Mouse (Mus musculus) MEL (cell line): ENCODE measurements around the gene Vwa3b. TPM values are rescaled to one million over a fixed set of nuclear protein-coding genes. Genes with fewer than 3 reads are reported as not detected.

ENCODE experiments used
- DNase-seq: peaks from one replicate; pipeline ENCODE4 v3.0.0; 2011; ENCODE audit warnings: low read depth, low spot score
- H3K27ac ChIP-seq: 2 replicates; pipeline ENCODE4 v1.5.1; 2012; ENCODE audit warnings: low read depth, mild to moderate bottlenecking, control low read depth, low read length, moderate library complexity; ENCODE audit not compliant: control insufficient read depth
- H3K27me3 ChIP-seq, 2 experiments: fragments of 150-350 bp in 1 of 2; sonication (generic) in 1 of 2; 2 replicates each; pipeline ENCODE4 v1.6.1; 2012; ENCODE audit warnings: low read length in 2 of 2, mild to moderate bottlenecking in 2 of 2, improper control_type of control experiment in 1 of 2, moderate library complexity in 1 of 2; ENCODE audit not compliant: insufficient read depth in 2 of 2, control insufficient read depth in 1 of 2
- H3K36me3 ChIP-seq, 2 experiments: 2 replicates each; pipeline ENCODE4 v1.6.1; 2012 to 2014; ENCODE audit warnings: low read length in 2 of 2, improper control_type of control experiment in 1 of 2, inconsistent platforms in 1 of 2, mild to moderate bottlenecking in 1 of 2; ENCODE audit not compliant: insufficient read depth in 2 of 2, control insufficient read depth in 1 of 2
- H3K4me1 ChIP-seq, 2 experiments: fragments of 150-350 bp in 1 of 2; sonication (generic) in 1 of 2; 2 replicates each; pipeline ENCODE4 v1.6.1; 2012; ENCODE audit warnings: low read length in 2 of 2, improper control_type of control experiment in 1 of 2, mild to moderate bottlenecking in 1 of 2; ENCODE audit not compliant: insufficient read depth in 2 of 2, control insufficient read depth in 1 of 2
- H3K4me3 ChIP-seq, 2 experiments: fragments of 150-350 bp in 1 of 2; sonication (generic) in 1 of 2; 2 replicates each; pipeline ENCODE4 v1.5.1; 2012; ENCODE audit warnings: low read depth in 2 of 2, low read length in 2 of 2, mild to moderate bottlenecking in 2 of 2, moderate library complexity in 2 of 2, control low read depth in 1 of 2, improper control_type of control experiment in 1 of 2; ENCODE audit not compliant: control insufficient read depth in 1 of 2, insufficient read depth in 1 of 2
- H3K79me2 ChIP-seq: 2 replicates; pipeline ENCODE4 v1.6.1; 2012; ENCODE audit warnings: mild to moderate bottlenecking, low read length, moderate library complexity; ENCODE audit not compliant: control insufficient read depth, poor library complexity, insufficient read depth
- H3K9ac ChIP-seq: 2 replicates; pipeline ENCODE4 v1.6.1; 2012; ENCODE audit warnings: low read depth, mild to moderate bottlenecking, control low read depth, low read length, moderate library complexity; ENCODE audit not compliant: control insufficient read depth, poor library complexity, severe bottlenecking
- H3K9me3 ChIP-seq: fragments of 150-350 bp; sonication (generic); replicated peaks from 2 replicates; pipeline ENCODE4 v1.6.1; 2012; ENCODE audit warnings: mild to moderate bottlenecking, low read length, improper control_type of control experiment, moderate library complexity; ENCODE audit not compliant: insufficient read depth
- BHLHE40 ChIP-seq: IDR thresholded peaks from 2 replicates; pipeline ENCODE4 v1.6.1; 2012; ENCODE audit warnings: low read depth, mild to moderate bottlenecking, inconsistent platforms, low read length, improper control_type of control experiment, borderline replicate concordance
- CHD2 ChIP-seq: IDR thresholded peaks from 2 replicates; pipeline ENCODE4 v1.6.1; 2011; ENCODE audit warnings: low read length, improper control_type of control experiment
- E2F4 ChIP-seq: IDR thresholded peaks from 2 replicates; pipeline ENCODE4 v1.6.1; 2011; ENCODE audit warnings: low read depth, low read length, improper control_type of control experiment, borderline replicate concordance
- EP300 ChIP-seq, 2 experiments: IDR thresholded peaks; 2 replicates each; pipeline ENCODE4 v1.6.1; 2011; ENCODE audit warnings: improper control_type of control experiment in 2 of 2, low read length in 2 of 2, low read depth in 1 of 2, mild to moderate bottlenecking in 1 of 2
- GABPA ChIP-seq: IDR thresholded peaks from 2 replicates; pipeline ENCODE4 v1.6.1; 2012; ENCODE audit warnings: low read depth, mild to moderate bottlenecking, inconsistent platforms, low read length, improper control_type of control experiment, moderate library complexity
- HCFC1 ChIP-seq: IDR thresholded peaks from 2 replicates; pipeline ENCODE4 v1.6.1; 2012; ENCODE audit warnings: low read depth, mild to moderate bottlenecking, inconsistent platforms, low read length, improper control_type of control experiment, moderate library complexity
- JUND ChIP-seq: IDR thresholded peaks from 2 replicates; pipeline ENCODE4 v1.6.1; 2011; ENCODE audit warnings: low read depth, mild to moderate bottlenecking, improper control_type of control experiment, low read length
- KAT2A ChIP-seq: conservative IDR thresholded peaks from 2 replicates; pipeline ENCODE4 v1.6.1; 2012; ENCODE audit warnings: low read depth, low read length, improper control_type of control experiment, inconsistent platforms
- MAZ ChIP-seq: IDR thresholded peaks from 2 replicates; pipeline ENCODE4 v1.6.1; 2012; ENCODE audit warnings: low read depth, mild to moderate bottlenecking, inconsistent platforms, low read length, improper control_type of control experiment
- MEF2A ChIP-seq: IDR thresholded peaks from 2 replicates; pipeline ENCODE4 v1.6.1; 2014; ENCODE audit warnings: low read depth, mild to moderate bottlenecking, inconsistent platforms, low read length, improper control_type of control experiment; ENCODE audit not compliant: poor library complexity, insufficient replicate concordance, severe bottlenecking; ENCODE audit errors: extremely low read depth
- MXI1 ChIP-seq: IDR thresholded peaks from 2 replicates; pipeline ENCODE4 v1.6.1; 2011; ENCODE audit warnings: mild to moderate bottlenecking, low read depth, low read length, improper control_type of control experiment
- MYB ChIP-seq: IDR thresholded peaks from 2 replicates; pipeline ENCODE4 v1.6.1; 2011; ENCODE audit warnings: mild to moderate bottlenecking, low read depth, low read length, improper control_type of control experiment
- SIN3A ChIP-seq: IDR thresholded peaks from 2 replicates; pipeline ENCODE4 v1.6.1; 2012; ENCODE audit warnings: low read length, improper control_type of control experiment, inconsistent platforms
- SMC3 ChIP-seq: IDR thresholded peaks from 2 replicates; pipeline ENCODE4 v1.6.1; 2011; ENCODE audit warnings: low read depth, low read length, improper control_type of control experiment
- TAL1 ChIP-seq: IDR thresholded peaks from 2 replicates; pipeline ENCODE4 v1.6.1; 2012; ENCODE audit warnings: mild to moderate bottlenecking, inconsistent platforms, low read length, moderate library complexity, mixed read lengths
- TBP ChIP-seq: IDR thresholded peaks from 2 replicates; pipeline ENCODE4 v1.8.0; 2011; ENCODE audit warnings: low read depth, low read length, improper control_type of control experiment
- UBTF ChIP-seq: IDR thresholded peaks from 2 replicates; pipeline ENCODE4 v1.6.1; 2012; ENCODE audit warnings: low read depth, mild to moderate bottlenecking, inconsistent platforms, low read length, improper control_type of control experiment, moderate library complexity, borderline replicate concordance; ENCODE audit not compliant: insufficient read depth
- ZNF384 ChIP-seq: IDR thresholded peaks from 2 replicates; pipeline ENCODE4 v1.6.1; 2012; ENCODE audit warnings: low read depth, mild to moderate bottlenecking, inconsistent platforms, low read length, improper control_type of control experiment
- polyA plus RNA-seq, 2 experiments: library from polyadenylated mRNA; stranded (reverse) in 1 of 2; unstranded in 1 of 2; fragments of >175 nt in 1 of 2; fragments of >200 nt in 1 of 2; gene quantifications; 2 replicates each; pipeline versions ENCODE4 v1.2.1 to v1.2.4; 2012; ENCODE audit warnings: low replicate concordance in 2 of 2, low read depth in 1 of 2; ENCODE audit not compliant: insufficient read length in 2 of 2, insufficient read depth in 1 of 2, missing spikeins in 1 of 2
- total RNA-seq: library from RNA; depleted of rRNA; stranded (reverse); fragments of 300-350 nt; gene quantifications from 2 replicates; pipeline ENCODE4 v1.2.3, GENCODE M21; 2012

The Vwa3b gene
- total and polyA plus RNA-seq, 3 experiments = not detected

DNA sequence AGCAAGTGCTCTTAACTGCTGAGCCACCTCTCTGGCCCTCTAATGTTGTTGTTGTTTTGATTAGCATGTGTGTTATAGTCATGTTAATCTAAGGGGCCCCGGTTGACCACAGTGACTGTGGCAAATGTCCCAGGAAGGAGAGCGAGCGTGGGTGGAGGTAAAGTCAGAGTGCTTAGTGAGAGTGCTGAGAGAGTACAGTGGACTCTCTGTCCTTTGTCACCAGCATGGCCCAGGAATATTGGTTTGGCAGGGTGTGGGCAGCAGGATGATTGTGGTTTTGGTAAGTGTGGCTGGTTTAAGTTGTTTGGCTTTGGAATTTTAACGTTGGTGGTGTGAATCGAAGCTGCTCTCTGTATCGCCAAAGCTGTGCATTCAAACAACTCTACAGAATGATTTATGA lies 470 bp downstream of the Vwa3b start:
- H3K9me3 ChIP-seq = no peaks in the 10 kb centered on the region
- H3K27me3 ChIP-seq = peaks cover 2 to 3% of the 10 kb centered on the region in 2 experiments; a peak in 1 of 4 replicates
- TF ChIP-seq E2F4 = no peak
- 0 out of 4 replicates have a peak, but pooled peaks of 1 of the 2 experiments have one; percentile 7 for TF ChIP-seq EP300 (IDR thresholded peaks at IDR 0.05; ENCODE audit: low read depth in 1 of 2, low read length in 2 of 2)
- TF ChIP-seq CHD2 = no peak
- TF ChIP-seq KAT2A = no peak
- TF ChIP-seq HCFC1 = no peak
- no peak for TF ChIP-seq SMC3
- TF ChIP-seq TAL1 = 0 out of 2 replicates have a peak, but pooled peaks have one; percentile 13
- H3K79me2 ChIP-seq = no peaks in the 10 kb centered on the region
- peaks cover 0 to 26% of the 10 kb centered on the region in 2 experiments; a peak in 2 of 4 replicates for H3K36me3 ChIP-seq
- no peak overlapping the region for H3K4me3 ChIP-seq
- no peak overlapping the region for H3K9ac ChIP-seq
- peaks cover 12 to 21% of the 10 kb centered on the region in 2 experiments for H3K4me1 ChIP-seq
- no peak overlapping the region for H3K27ac ChIP-seq
- DNase-seq = peak; percentile 17

DNA sequence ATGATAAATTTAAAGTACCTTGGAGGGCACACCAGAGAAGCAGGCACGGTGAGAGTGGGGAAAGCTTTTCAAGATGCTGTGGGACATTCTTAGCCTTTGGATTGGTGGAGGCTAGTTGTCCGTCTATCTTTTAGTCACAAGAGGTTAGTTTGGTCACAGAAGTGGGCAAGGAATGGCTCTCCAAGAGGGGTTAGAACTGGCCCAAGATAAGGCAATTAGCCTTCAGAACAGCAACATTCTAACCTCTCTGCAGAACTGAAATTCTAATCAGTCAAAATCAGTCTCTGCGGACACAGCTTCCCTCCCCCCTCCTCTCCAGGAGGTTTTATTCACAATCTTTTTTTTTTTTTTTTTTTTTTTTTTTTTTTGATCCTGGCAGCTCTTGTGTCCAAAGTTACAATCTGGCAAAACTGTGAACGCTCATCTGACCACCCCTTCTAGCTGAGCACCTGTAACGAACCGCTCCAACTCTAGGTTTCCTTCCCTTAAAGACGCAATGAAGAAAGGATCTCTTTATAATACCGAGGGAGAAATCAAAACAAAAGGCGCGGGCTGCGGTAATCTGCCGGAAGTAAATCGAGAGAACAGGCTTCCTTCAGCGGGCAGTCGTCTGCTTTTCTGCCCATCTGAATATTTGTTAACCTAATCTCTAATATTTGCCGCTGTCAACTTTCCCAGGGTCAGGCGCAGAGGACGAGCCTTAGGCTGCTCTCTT lies 2.2 kb downstream of the Vwa3b start:
- Histone ChIP-seq H3K4me3 (peak overlapping the region; percentile 55 to 65), H3K4me1 (peaks cover 12 to 21% of the 10 kb centered on the region in 2 experiments), H3K27me3 (peaks cover 1 to 2% of the 10 kb centered on the region in 2 experiments; a peak in 1 of 4 replicates), H3K27ac (no peak overlapping the region), H3K36me3 (peaks cover 0 to 26% of the 10 kb centered on the region in 2 experiments; a peak in 2 of 4 replicates), H3K79me2 (no peaks in the 10 kb centered on the region), H3K9me3 (no peaks in the 10 kb centered on the region), H3K9ac (no peak overlapping the region)
- DNase-seq = peak; percentile 10
- no peak for TF ChIP-seq UBTF
- peak; percentile 54; the same call in 1 of the 2 replicates for TF ChIP-seq ZNF384

DNA sequence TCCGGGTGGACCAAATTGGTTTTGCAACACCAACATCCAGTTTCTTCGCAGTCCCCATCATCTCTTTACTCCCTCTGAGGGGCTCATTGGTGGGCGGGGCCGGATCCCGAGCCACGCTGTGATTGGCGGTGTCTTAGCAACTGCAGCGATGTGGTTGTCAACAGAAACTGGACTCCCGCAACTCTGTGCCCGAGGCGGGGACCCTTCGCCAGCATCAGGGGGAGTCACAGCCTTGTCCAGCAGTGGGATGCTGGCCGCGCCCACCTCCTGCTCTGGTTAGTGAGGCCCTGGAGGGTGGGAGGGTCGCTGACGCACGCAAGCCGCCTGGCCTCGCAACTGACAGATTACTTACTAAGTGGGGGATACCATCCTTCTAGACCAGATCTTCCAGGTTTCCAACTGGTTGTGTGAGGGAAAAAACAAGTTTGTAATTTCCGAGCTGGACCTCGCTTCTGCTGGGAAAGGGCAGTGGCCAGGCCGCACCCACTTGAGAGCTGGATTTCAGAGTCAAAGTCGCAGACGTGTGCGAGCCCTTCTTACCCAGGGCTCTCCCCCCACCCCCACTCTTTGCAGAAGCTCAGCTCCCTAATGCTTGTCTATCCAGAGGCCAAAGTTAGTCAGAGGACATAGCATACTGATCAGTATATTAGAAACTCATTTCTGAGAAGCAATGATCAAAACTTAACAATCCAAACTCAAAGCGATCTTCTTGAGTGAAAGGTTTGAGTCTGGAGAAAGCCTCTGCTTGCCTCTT lies 2.9 kb downstream of the Vwa3b start:
- H3K4me1 ChIP-seq = peaks cover 12 to 21% of the 10 kb centered on the region in 2 experiments
- TF ChIP-seq MYB (no peak), MAZ (no peak), EP300 (IDR thresholded peaks at IDR 0.05; ENCODE audit: low read depth in 1 of 2, low read length in 2 of 2) (no peak), JUND (no peak), MEF2A (no peak), SIN3A (0 out of 2 replicates have a peak, but pooled peaks have one; percentile 9), KAT2A (no peak), BHLHE40 (no peak), MXI1 (0 out of 2 replicates have a peak, but pooled peaks have one; percentile 30), TBP (no peak), GABPA (no peak)
- no peaks in the 10 kb centered on the region for H3K79me2 ChIP-seq
- peak overlapping the region; percentile 55 to 65 for H3K4me3 ChIP-seq
- H3K27ac ChIP-seq = no peak overlapping the region
- 0 out of 4 replicates have a peak, but pooled peaks cover 0 to 2% of the 10 kb centered on the region in 2 experiments for H3K27me3 ChIP-seq
- peak; percentile 38 for DNase-seq
- H3K9ac ChIP-seq = no peak overlapping the region
- H3K9me3 ChIP-seq = no peaks in the 10 kb centered on the region
- H3K36me3 ChIP-seq = peaks cover 0 to 28% of the 10 kb centered on the region in 2 experiments; a peak in 2 of 4 replicates
